Mouse (Mus musculus) layer of hippocampus, adult 9-11 months (tissue): ENCODE data around the gene Zfpm1.
A peak's percentile ranks its signal among the peaks of the same experiment; 100 is the strongest.

ENCODE experiments used
- DNase-seq: peaks from one replicate; pipeline ENCODE4 v3.0.0; 2022

Zfpm1 gene

DNA sequence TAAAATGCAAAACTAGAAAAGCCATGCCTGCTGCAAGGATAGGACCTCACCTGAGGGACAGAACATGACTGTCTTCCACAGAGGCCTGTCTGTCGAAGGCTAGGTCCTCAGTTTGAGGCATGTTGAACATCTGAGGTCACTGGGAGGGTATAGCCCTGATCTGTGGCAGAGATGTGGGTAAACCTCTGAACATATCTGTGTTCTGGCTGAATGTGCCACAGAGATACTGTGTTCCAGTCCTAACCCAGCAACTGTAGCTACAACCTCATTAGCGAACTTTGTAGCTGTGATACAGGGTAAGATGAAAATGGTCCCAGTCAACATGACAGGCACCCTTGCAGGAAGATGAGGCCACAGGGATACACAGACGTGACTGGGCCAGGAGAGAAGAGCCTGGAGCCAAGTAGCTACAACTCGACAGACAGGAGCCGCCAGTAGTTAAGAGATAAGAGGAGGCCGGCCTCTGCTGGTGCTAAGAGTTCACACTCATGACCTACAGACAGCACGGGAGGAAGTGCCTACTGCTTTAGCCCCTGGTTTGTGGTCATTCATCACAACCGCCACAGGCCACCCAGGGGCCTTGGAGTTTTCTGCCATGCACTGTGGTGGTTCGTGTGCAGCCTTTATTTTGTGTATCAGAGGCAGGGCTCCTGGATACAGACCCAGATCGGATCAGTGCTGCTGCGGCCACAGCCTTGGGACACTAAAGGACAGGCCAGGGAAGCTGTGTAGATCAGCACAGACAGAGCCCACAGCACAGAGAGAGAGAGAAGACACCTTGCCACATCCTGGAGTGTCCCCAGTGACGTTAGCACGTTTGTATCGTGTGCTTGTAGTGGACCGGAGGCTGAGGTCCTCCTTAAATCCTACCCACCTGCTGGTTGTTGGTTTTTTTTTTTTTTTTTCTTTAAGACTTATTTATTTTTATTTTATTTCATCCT lies 67.7 kb downstream of the Zfpm1 start:
- no peak for DNase-seq

- no peak for DNase-seq
Observed at GRCm38 (mm10) chr8:122350309-122351089, 68.6 kb downstream of the Zfpm1 start.

GRCm38 (mm10) chr8:122354157-122354556 lies 72.2 kb downstream of the Zfpm1 start:
- no peak for DNase-seq

- peak; percentile 69 for DNase-seq
Observed at GRCm38 (mm10) chr8:122355642-122356606, 74.0 kb downstream of the Zfpm1 start.

DNA sequence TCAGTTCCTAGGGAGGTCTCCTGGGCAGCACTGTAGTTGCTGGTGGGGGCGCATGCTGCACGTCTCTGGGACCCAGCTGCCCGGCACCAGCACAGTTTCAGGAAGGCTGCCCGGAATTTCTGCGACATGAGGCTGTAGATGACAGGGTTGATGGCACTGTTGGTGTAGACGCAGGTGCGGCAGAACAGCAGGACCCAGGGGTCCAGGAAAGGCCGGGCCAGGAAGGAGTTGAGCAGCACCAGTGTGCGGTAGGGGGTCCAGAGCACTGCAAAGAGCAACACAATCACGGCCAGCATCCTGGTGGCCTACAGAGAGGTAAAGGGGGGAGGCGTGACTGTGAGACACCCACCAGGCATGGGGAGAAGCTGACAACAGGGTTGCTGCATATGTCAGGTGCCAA lies 75.3 kb downstream of the Zfpm1 start:
- DNase-seq, result no peak

DNA sequence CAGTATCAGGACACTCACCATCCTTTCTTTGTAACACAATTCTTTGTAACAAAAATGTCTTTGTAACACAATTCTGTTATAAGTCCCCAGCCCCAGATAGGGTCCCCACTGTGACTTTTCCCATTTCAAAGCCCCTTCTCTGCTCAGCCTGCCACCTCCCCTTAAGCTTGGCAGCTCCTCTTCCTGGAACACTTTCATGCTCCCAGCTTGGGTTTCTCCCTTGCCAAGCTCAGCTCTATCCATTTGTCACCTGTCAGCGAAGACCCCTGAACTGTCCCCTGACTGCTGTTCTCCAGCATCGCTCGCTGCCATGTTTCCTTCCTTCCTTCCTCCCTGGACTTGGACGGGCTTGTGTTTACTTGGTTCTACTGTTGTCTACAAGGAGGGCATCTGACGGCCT lies 75.7 kb downstream of the Zfpm1 start:
- no peak for DNase-seq

GRCm38 (mm10) chr8:122359111-122359775 lies 77.3 kb downstream of the Zfpm1 start:
- no peak for DNase-seq

DNA sequence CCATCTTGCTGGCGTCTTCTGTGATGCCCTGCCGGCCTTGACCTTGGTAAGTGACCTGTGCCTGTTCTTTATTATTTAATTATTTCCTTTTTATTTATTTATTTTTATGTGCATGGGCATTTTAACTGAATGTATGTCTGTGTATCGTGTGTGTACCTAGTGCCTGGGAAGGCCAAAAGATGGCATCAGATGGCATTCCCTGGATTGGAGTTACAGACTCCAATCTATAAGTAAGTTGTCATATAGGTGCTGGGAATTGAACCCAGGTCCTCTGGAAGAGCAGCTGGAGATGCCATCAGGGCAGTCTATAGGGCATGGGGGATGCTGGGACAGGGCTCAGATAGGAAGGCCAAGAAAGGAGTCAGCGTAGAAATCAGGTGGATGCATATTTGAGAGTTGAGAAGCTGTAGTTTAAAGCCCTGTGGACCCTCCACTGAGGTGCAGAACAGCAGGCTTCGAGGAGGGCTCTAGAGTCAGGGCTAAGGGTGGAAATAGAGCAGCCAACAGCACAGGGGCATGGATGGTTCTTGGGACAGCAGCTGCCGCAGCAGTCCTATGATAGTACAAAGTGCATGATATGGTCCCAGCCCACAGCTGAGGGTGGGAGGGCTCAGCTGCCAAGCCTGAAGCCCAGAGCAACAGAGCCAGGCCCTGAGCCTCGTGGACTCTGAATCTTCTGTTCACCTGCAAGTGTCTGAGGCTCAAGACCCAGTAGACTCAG lies 78.9 kb downstream of the Zfpm1 start, which contains the start of gene Trhr2:
Trhr2 (minus strand) TSS at position 51 of the 721 bp plus-strand sequence.
- no peak for DNase-seq

- no peak for DNase-seq
Observed at GRCm38 (mm10) chr8:122362271-122362670, 80.3 kb downstream of the Zfpm1 start.

DNA sequence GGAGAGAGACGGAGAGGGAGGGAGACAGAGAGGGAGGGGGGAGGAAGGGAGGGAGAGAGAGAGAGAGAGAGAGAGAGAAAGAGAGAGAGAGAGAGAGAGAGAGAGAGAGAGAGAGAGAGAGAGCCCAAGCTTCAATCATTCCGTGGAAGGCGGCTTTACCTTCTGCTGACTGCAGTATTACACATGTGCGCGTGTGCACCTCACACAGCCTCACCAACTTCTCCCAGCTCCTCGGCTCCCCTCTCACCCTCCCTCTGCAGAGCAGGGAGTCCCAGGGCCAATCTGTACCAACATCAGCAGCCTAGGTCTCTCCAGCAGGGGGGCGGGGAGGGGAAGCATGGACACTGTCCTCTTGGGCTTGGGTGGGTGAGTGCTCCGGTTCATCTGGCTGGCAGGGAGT lies 81.0 kb downstream of the Zfpm1 start:
- no peak for DNase-seq

DNA sequence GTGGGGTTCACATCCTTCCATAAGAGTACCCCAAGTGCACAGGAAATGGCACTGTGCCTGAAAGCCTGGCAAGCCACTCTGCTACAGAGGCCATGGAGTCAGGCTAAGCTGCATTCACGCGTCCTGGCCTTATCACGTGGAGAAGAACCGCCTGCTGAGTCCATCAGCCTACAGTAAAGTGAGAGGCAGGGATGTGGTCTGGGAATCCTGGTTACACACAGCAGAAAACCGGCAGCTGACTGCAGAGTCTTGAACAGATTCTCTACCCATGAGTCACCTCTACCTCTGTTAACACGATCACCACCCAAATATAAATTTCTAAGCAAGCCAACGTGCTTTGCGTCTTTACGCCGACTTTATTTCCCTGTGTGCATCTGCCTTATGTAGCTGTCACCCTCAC lies 86.6 kb downstream of the Zfpm1 start:
- DNase-seq, result no peak

GRCm38 (mm10) chr8:122369665-122370064 lies 87.7 kb downstream of the Zfpm1 start:
- peak; percentile 42 for DNase-seq

DNA sequence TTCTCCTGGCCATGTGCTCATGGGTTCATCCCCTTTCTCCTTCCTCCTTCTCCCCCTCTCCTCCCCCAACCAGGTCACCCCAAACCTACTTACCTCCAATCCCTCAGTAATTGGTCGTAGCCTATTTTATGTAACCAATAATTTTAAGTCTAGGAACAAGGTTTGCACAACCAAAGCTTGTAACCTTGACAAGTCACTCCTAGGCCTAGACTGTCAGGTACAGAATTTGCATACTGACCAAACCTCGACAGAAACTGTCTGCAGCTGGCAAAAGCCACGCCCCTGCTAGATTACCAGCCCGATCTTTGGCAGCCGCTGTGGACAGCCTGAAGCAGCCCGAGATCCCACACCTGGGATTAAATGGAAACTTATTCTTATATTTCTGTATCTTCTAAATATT lies 89.8 kb downstream of the Zfpm1 start:
- DNase-seq, result no peak

- DNase-seq, result no peak
Observed at GRCm38 (mm10) chr8:122375320-122375719, 93.4 kb downstream of the Zfpm1 start.

- no peak for DNase-seq
Observed at GRCm38 (mm10) chr8:122375751-122376364, 93.9 kb downstream of the Zfpm1 start.

GRCm38 (mm10) chr8:122376365-122377231 lies 94.7 kb downstream of the Zfpm1 start, which contains the start of gene Zc3h18:
Zc3h18 (plus strand) TSS chr8:122376609.
- DNase-seq, result peak; percentile 99

DNA sequence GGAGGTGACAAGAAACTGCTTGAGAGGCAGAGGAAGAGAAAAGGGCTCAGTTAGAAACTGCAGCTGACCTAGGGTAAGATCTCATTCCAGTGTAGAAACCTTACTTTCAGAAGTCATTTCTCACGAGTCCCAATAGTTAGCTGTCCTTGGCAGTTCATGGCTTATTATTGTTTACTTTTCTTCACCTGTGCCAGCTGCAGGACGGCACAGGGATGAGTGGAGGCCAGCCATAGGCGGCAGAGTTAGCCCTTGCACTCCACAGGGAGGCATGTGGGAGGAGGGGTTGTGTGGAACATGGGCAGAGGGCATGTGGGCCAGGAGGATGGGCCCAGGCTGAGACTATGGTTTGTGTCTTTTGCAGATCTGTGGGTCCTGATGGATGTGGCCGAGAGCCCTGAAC lies 101.1 kb downstream of the Zfpm1 start:
- no peak for DNase-seq
